Mouse (Mus musculus): ENCODE measurements around the gene Krtap11-1. TPM values are rescaled to one million over a fixed set of nuclear protein-coding genes. Genes with fewer than 3 reads are reported as not detected.
A peak's percentile ranks its signal among the peaks of the same experiment; 100 is the strongest.

Krtap11-1 gene
- not detected in 2 replicates for polyA plus RNA-seq (2015; fragmentation: Nextera tagmentation; extraction: Ambion mirVana)

- H3K27me3 ChIP-seq (ENCODE audit: insufficient read depth, low read length): no peaks in the 10 kb centered on the region
- TF ChIP-seq CTCF (IDR thresholded peaks at IDR 0.05; ENCODE audit: low read depth): no peak
- no peak for ATAC-seq (replicated peaks; ENCODE audit: low FRiP score, low read depth)
- DNase-seq (ENCODE audit: low spot score): no peak
- no peak within 1 kb of the TSS for H3K9ac ChIP-seq (ENCODE audit: low read depth, low read length)
- H3K36me3 ChIP-seq (ENCODE audit: insufficient read depth, low read length): no peaks in the 10 kb centered on the region
- H3K9me3 ChIP-seq (replicated peaks; ENCODE audit: low read length): no peaks in the 10 kb centered on the region
- no peak within 1 kb of the TSS for H3K4me2 ChIP-seq (ENCODE audit: low read length)
- H3K4me1 ChIP-seq (replicated peaks; ENCODE audit: insufficient read depth, low read length): no peaks in the 10 kb centered on the region
- WGBS: 58% methylated on average over 5 of the region's 5 CpGs
- no peak within 1 kb of the TSS for H3K4me3 ChIP-seq (replicated peaks; ENCODE audit: low read depth, low read length)
- no peak within 1 kb of the TSS for H3K27ac ChIP-seq
These were observed at the start of gene Krtap11-1 for GRCm38 (mm10) chr16:89571083-89571482. Krtap11-1 (minus strand) TSS chr16:89571183.

- Histone ChIP-seq H3K27ac (no peak overlapping the region), H3K27me3 (ENCODE audit: insufficient read depth, low read length) (no peaks in the 10 kb centered on the region), H3K9me3 (replicated peaks; ENCODE audit: low read length) (no peaks in the 10 kb centered on the region), H3K9ac (ENCODE audit: low read depth, low read length) (no peak overlapping the region), H3K36me3 (ENCODE audit: insufficient read depth, low read length) (no peaks in the 10 kb centered on the region), H3K4me1 (replicated peaks; ENCODE audit: insufficient read depth, low read length) (no peaks in the 10 kb centered on the region), H3K4me3 (replicated peaks; ENCODE audit: low read depth, low read length) (no peak overlapping the region), H3K4me2 (ENCODE audit: low read length) (no peak overlapping the region)
- DNase-seq (ENCODE audit: low spot score): no peak
- WGBS: 94% methylated on average over 7 of the region's 7 CpGs
- no peak for ATAC-seq (replicated peaks; ENCODE audit: low FRiP score, low read depth)
- no peak for TF ChIP-seq CTCF (IDR thresholded peaks at IDR 0.05; ENCODE audit: low read depth)
These were observed 47.2 kb upstream of the Krtap11-1 start for GRCm38 (mm10) chr16:89618190-89618589.

- H3K4me3 ChIP-seq (replicated peaks; ENCODE audit: low read depth, low read length): no peak overlapping the region
- no peaks in the 10 kb centered on the region for H3K36me3 ChIP-seq (ENCODE audit: insufficient read depth, low read length)
- H3K4me2 ChIP-seq (ENCODE audit: low read length): no peak overlapping the region
- DNase-seq (ENCODE audit: low spot score): peak; percentile 42
- WGBS: 21% methylated on average over 3 of the region's 3 CpGs
- H3K4me1 ChIP-seq (replicated peaks; ENCODE audit: insufficient read depth, low read length): no peaks in the 10 kb centered on the region
- H3K27me3 ChIP-seq (ENCODE audit: insufficient read depth, low read length): no peaks in the 10 kb centered on the region
- no peak overlapping the region for H3K9ac ChIP-seq (ENCODE audit: low read depth, low read length)
- TF ChIP-seq CTCF (IDR thresholded peaks at IDR 0.05; ENCODE audit: low read depth): no peak
- ATAC-seq (replicated peaks; ENCODE audit: low FRiP score, low read depth): no peak
- H3K9me3 ChIP-seq (replicated peaks; ENCODE audit: low read length): no peaks in the 10 kb centered on the region
- no peak overlapping the region for H3K27ac ChIP-seq
These were observed 46.3 kb upstream of the Krtap11-1 start for GRCm38 (mm10) chr16:89617251-89617650.

GRCm38 (mm10) chr16:89613726-89614125 is 42.7 kb upstream of the Krtap11-1 start:
- DNase-seq (ENCODE audit: low spot score) (no peak), ATAC-seq (replicated peaks; ENCODE audit: low FRiP score, low read depth) (no peak)
- H3K9ac ChIP-seq (ENCODE audit: low read depth, low read length): no peak overlapping the region
- H3K4me2 ChIP-seq (ENCODE audit: low read length): no peak overlapping the region
- H3K9me3 ChIP-seq (replicated peaks; ENCODE audit: low read length): no peaks in the 10 kb centered on the region
- H3K4me1 ChIP-seq (replicated peaks; ENCODE audit: insufficient read depth, low read length): no peaks in the 10 kb centered on the region
- no peak for TF ChIP-seq CTCF (IDR thresholded peaks at IDR 0.05; ENCODE audit: low read depth)
- H3K36me3 ChIP-seq (ENCODE audit: insufficient read depth, low read length): no peaks in the 10 kb centered on the region
- no peak overlapping the region for H3K27ac ChIP-seq
- H3K27me3 ChIP-seq (ENCODE audit: insufficient read depth, low read length): no peaks in the 10 kb centered on the region
- WGBS: 77% methylated on average over 12 of the region's 12 CpGs
- no peak overlapping the region for H3K4me3 ChIP-seq (replicated peaks; ENCODE audit: low read depth, low read length)

GRCm38 (mm10) chr16:89608791-89609185 is 37.8 kb upstream of the Krtap11-1 start:
- H3K4me1 ChIP-seq (replicated peaks; ENCODE audit: insufficient read depth, low read length): no peaks in the 10 kb centered on the region
- DNase-seq (ENCODE audit: low spot score): no peak
- no peaks in the 10 kb centered on the region for H3K27me3 ChIP-seq (ENCODE audit: insufficient read depth, low read length)
- no peak overlapping the region for H3K4me3 ChIP-seq (replicated peaks; ENCODE audit: low read depth, low read length)
- ATAC-seq (replicated peaks; ENCODE audit: low FRiP score, low read depth): no peak
- 69% methylated on average over 4 of the region's 4 CpGs for WGBS
- no peaks in the 10 kb centered on the region for H3K9me3 ChIP-seq (replicated peaks; ENCODE audit: low read length)
- no peak overlapping the region for H3K4me2 ChIP-seq (ENCODE audit: low read length)
- no peaks in the 10 kb centered on the region for H3K36me3 ChIP-seq (ENCODE audit: insufficient read depth, low read length)
- TF ChIP-seq CTCF (IDR thresholded peaks at IDR 0.05; ENCODE audit: low read depth): no peak
- no peak overlapping the region for H3K27ac ChIP-seq
- no peak overlapping the region for H3K9ac ChIP-seq (ENCODE audit: low read depth, low read length)

GRCm38 (mm10) chr16:89608161-89608790 is 37.3 kb upstream of the Krtap11-1 start:
- no peaks in the 10 kb centered on the region for H3K9me3 ChIP-seq (replicated peaks; ENCODE audit: low read length)
- H3K4me1 ChIP-seq (replicated peaks; ENCODE audit: insufficient read depth, low read length): no peaks in the 10 kb centered on the region
- DNase-seq (ENCODE audit: low spot score): no peak
- H3K4me2 ChIP-seq (ENCODE audit: low read length): no peak overlapping the region
- no peaks in the 10 kb centered on the region for H3K36me3 ChIP-seq (ENCODE audit: insufficient read depth, low read length)
- H3K4me3 ChIP-seq (replicated peaks; ENCODE audit: low read depth, low read length): no peak overlapping the region
- no peak for ATAC-seq (replicated peaks; ENCODE audit: low FRiP score, low read depth)
- H3K27me3 ChIP-seq (ENCODE audit: insufficient read depth, low read length): no peaks in the 10 kb centered on the region
- no peak overlapping the region for H3K9ac ChIP-seq (ENCODE audit: low read depth, low read length)
- H3K27ac ChIP-seq: no peak overlapping the region
- no peak for TF ChIP-seq CTCF (IDR thresholded peaks at IDR 0.05; ENCODE audit: low read depth)
- 83% methylated on average over 12 of the region's 12 CpGs for WGBS

- no peak for DNase-seq (ENCODE audit: low spot score)
- WGBS: 90% methylated on average over 3 of the region's 3 CpGs
- no peak for TF ChIP-seq CTCF (IDR thresholded peaks at IDR 0.05; ENCODE audit: low read depth)
These were observed 36.0 kb upstream of the Krtap11-1 start for GRCm38 (mm10) chr16:89606951-89607350.

More at GRCm38 (mm10) chr16:89606951-89607350, 36.0 kb upstream of the Krtap11-1 start:
- H3K4me2 ChIP-seq (ENCODE audit: low read length): no peak overlapping the region
- no peaks in the 10 kb centered on the region for H3K4me1 ChIP-seq (replicated peaks; ENCODE audit: insufficient read depth, low read length)
- no peak for ATAC-seq (replicated peaks; ENCODE audit: low FRiP score, low read depth)
- no peak overlapping the region for H3K9ac ChIP-seq (ENCODE audit: low read depth, low read length)
- H3K27ac ChIP-seq: no peak overlapping the region
- no peaks in the 10 kb centered on the region for H3K27me3 ChIP-seq (ENCODE audit: insufficient read depth, low read length)
- H3K9me3 ChIP-seq (replicated peaks; ENCODE audit: low read length): no peaks in the 10 kb centered on the region
- no peaks in the 10 kb centered on the region for H3K36me3 ChIP-seq (ENCODE audit: insufficient read depth, low read length)
- H3K4me3 ChIP-seq (replicated peaks; ENCODE audit: low read depth, low read length): no peak overlapping the region
